Mouse (Mus musculus) urinary bladder, postnatal 10 days (tissue): ENCODE results near the gene 1700008O03Rik.

Experiments used
- DNase-seq: peaks from one replicate; pipeline ENCODE4 v3.0.0; 2022; ENCODE audit warnings: low spot score

The 1700008O03Rik gene

DNA sequence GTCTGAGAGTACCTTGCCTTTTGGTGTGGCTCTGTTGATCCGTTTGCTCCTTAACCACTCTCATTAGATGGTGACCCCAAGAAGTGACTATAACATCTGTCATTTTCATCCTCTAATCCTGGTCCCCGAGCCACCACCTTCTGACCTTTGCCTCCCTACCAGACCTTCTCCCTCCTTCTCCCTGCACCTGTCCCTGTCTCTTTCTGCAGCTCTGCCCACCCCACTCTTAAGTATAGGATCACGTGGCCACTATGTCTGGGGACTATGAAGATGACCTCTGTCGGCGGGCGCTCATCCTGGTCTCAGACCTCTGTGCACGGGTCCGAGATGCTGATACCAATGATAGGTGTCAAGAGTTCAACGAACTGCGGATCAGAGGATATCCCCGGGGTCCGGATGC, at the start of gene 1700008O03Rik:
Gene 1700008O03Rik, minus strand, starts transcription at position 101 of the 400 bp plus-strand sequence.
- no peak for DNase-seq

DNA sequence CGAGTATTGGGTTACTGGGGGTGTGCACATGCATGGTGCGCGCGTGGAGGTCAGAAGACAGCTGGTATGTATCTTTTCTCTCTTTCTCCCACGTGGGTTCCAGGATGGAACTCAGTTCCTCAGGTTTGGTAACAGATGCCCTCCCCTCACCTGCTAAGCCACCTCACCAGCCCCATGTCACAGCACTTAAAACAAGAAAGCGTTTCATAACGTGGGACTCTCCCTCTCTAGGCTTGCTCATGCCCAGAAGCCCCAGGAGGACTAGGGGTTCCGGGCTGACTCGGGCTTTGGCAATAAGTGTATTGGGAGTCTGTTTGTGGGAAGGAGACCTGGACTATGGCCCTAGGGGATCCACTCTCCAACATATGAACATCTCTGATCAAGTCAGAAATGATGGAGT, 48.5 kb upstream of the 1700008O03Rik start:
- DNase-seq = no peak

GRCm38 (mm10) chr7:44433371-44433770, 47.8 kb upstream of the 1700008O03Rik start:
- no peak for DNase-seq

GRCm38 (mm10) chr7:44432550-44432949, 46.9 kb upstream of the 1700008O03Rik start:
- DNase-seq = no peak

DNA sequence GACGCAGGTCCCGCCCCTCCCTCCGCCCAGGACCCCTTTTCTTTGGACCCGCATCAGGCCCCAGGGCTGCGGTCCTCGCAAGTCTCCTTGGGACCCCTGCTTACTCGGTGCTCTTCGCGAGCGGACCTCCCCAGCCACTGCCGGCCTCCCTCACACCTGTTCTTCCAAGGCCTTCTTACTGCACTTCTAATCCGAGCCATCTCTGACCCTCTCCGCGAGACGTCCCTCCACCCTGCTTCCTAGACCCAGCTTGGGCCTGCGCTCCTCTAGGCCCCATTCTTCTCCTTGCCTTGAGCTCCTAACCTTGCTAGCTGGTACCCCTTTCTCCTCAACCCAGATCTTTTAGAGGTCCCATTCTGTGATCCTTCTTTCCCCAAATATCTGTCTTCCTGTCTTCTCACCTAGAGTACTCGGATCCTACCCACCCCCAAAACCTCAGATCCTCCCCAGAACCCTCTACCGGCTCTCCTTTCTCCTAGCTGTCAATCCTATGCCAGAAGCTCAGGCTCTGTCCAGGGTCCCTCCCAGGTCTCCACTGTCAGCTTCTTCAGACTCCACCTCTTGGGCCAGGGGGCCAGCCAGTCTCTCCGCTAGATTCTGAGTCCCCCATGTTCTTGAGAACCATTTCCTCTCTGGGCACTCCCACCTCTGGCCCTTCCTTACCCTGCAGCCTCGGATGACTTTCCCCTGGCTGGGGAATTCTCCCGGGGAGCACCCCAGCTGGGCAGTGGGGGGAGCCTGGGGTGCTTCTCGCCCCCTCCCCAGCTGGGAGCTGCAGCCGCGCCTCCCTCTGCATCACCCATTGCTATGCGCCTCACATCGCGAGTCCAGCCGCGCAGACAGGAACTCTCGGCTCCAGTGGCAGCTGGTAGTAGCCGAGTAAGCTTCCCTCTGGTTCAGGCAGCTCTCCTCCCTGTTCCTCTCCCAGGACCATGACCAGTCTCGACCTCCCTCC, 44.2 kb upstream of the 1700008O03Rik start:
- DNase-seq = no peak

GRCm38 (mm10) chr7:44428968-44429521, 43.4 kb upstream of the 1700008O03Rik start, which contains the start of gene Lrrc4b:
TSS of gene Lrrc4b (plus strand) at chr7:44429018.
- no peak for DNase-seq

DNA sequence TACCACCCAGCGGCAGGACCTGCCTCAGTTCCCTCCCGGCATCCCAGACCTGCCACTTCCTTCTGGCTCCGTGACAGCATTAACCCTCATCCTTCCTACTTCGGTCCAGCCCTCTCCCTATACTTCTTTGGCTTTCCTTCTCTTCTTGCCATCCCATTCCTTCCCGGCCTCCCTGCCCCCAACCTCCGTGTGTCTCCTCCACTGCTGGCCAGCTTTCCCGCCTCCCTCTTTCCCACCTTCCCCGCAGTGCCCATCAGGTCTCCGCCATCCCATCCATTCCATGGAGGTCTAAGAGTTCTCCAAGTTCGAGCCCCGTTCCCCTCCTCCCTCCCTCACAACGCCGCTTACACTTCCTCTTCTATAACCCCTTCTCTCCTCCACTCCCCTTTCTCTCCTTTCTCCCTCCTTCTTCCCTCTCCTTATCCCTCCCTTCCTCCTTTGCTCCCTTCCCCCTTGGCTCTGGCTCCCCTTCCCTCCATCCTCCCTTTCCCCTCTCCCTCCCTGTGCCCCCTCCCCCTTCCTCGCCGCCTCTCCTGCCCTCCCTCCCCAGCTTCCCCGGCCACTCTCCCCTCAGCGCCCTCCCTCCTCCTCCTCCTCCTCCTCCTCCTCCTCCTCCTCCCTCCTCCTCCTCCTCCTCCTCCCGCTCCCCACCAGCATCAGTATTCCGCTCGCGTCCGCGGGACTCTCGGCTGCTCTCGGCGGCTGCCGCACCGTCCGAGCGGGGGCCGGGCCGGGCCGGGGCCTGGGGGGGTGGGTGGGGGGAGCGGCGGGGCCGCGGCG, 42.7 kb upstream of the 1700008O03Rik start:
- DNase-seq = no peak

- no peak for DNase-seq
Measured at GRCm38 (mm10) chr7:44427666-44428065, 42.0 kb upstream of the 1700008O03Rik start.

GRCm38 (mm10) chr7:44413307-44413706, 27.7 kb upstream of the 1700008O03Rik start:
- DNase-seq = no peak

GRCm38 (mm10) chr7:44411144-44411543, 25.5 kb upstream of the 1700008O03Rik start:
- no peak for DNase-seq

- DNase-seq = no peak
Measured at GRCm38 (mm10) chr7:44406015-44406355, 20.4 kb upstream of the 1700008O03Rik start.

GRCm38 (mm10) chr7:44405346-44406014, 19.9 kb upstream of the 1700008O03Rik start:
- peak; percentile 40 for DNase-seq

DNA sequence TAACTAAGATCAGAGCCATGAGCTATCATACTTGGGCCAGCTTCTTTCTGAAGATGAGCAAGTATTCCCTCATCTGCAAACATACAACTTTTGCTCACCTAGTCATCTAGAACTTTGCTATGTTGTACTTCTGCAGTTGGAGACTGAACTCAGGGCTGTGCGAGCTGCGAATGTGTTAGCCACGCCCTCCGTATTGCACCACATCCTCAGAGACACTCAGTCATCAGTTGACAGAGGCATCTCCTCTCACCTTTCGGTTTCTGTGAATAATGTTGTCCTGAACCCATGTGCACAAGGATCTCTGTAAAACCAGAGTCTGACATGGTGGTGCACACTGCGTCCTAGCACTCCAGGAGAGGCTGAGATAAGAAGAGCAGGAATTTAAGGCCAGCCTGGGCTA, 16.1 kb upstream of the 1700008O03Rik start:
- DNase-seq = no peak

DNA sequence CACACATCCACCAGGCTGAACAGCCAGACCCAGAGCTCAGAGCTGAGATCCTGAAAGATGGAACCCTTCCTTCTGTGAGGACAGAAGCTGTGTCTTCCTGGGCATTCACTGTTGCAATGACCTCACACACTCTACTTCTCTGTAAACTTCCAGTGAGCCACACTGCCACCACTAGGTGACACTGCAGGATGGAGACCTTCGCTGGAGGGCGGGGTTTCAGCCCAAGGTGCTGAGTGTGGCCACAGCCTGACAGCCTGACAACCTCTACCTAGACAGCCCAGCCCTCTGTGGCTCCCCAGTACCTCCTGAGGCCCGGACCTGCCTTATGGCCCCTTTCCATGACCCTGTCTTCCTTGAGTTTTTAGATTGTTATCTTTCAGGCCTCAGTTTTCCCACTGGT, 12.9 kb upstream of the 1700008O03Rik start:
- no peak for DNase-seq

DNA sequence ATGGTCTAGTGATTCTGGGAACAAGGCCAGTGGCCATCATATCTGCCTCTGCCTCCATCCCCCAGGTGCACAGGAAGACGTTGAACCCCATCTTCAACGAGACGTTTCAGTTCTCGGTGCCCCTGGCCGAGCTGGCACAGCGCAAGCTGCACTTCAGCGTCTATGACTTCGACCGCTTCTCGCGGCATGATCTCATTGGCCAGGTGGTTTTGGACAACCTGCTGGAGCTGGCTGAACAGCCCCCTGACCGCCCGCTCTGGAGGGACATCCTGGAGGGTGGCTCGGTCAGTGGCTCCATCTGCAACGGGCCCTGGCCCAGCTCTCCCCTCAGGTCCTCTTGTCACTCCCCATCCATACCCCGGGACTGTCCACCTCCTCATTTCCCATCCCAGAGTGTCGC, 7.7 kb upstream of the 1700008O03Rik start:
- no peak for DNase-seq

GRCm38 (mm10) chr7:44392341-44392740, 6.7 kb upstream of the 1700008O03Rik start:
- no peak for DNase-seq

- DNase-seq = no peak
Measured at GRCm38 (mm10) chr7:44391831-44392230, 6.2 kb upstream of the 1700008O03Rik start.

GRCm38 (mm10) chr7:44384716-44385059, 932 bp downstream of the 1700008O03Rik start:
- DNase-seq = no peak

DNA sequence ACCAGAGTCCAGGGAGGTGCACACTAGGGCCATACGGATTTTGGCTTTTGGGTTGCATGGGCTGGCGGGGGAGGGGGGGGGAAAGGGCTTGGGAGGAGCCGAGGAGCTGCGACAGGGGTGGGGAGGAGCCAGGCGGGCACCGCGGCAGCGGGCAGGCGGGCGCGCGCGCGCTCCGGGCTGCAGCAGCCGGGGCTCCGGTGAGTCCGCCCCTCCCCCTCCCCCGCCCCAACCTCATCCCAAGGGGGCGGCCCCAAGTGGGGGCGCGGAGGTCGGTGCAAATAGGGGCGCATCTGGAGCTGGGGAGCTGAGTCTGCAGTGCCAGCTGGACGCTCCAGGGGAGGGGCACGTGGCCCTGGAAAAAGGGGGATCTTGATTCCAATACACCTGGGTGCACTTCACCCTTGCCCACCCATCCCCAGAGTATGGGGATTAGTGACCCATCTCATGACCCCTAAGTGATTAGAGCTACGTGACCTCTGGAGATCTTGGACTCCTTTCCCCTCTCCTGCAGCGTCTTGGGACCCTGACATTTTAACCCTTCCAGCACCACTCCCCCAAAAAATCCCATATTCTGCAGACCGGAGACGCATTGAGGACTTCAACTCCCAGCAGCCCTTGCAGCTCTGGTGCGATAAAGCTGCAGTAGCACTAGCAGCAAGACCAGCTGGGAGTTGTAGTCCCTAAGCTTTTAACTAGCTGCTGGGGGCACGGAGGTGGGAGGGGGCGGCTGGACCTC, 1.5 kb downstream of the 1700008O03Rik start, which contains the start of gene Syt3:
Gene Syt3, plus strand, starts transcription at position 123 of the 736 bp plus-strand sequence.
- no peak for DNase-seq

- DNase-seq = no peak
Measured at GRCm38 (mm10) chr7:44382541-44382940, 3.1 kb downstream of the 1700008O03Rik start.

DNA sequence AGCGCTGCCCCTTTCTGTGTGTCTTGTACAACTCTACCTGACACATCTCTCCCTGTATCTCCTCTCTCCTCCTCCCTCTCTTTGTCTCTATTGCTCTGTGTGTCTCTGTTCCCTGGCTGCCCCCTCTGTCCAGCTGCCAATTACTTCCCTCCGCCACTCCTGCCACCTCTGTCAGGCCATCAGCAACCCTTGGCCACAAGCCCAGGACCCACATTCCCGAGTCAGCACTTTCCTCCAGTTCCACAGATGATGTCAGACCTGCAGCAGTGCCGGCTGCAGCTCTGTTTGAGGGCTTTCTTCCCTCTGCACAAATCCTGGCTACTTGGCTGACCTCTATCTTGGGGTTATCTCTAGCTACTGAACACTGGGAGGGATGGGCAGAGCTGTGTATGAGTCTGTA, 7.3 kb downstream of the 1700008O03Rik start:
- no peak for DNase-seq
